Mouse (Mus musculus) cerebellum, postnatal 25 days (tissue): ENCODE results near the gene Gpr108.

Experiments used
- DNase-seq, 2 experiments: peaks; one replicate each; pipeline ENCODE4 v3.0.0; 2021; ENCODE audit warnings: mixed read lengths in 2 of 2

Gene Gpr108

GRCm38 (mm10) chr17:57245311-57245929 lies 2.8 kb downstream of the Gpr108 start:
- DNase-seq, result no peak

DNA sequence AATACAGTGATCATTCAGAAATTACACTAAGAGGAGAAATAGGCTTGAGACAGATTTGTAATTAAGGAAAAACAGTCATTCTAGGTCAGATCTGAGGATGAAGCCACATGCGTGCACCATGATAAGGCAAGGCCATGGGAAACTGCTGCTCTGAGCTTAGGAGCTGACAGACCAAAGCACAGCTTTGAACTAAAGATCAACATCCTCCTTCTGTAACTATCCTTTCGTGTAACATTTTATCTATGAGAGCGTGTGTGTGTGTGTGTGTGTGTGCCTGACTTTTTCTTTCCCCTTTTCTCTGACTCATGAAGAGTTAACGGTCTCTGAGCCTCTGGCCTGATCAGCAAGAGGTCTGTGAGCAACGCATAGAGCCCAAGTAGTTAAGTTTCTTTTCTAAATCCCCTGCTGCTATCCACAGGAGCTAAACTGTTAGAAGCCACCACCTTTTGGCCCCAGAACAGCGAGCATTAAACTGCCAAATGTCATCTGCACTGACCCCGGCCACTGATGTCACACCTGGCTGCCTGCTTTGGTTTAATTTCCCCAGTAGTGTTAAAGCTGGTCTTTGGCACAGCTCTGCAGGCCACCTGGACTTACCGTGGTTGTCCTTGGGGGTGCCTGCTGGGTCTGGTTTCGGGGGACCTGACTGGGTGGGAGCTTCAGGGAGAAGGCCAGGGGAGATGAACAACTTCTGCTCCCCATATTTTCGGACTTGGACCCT lies 4.4 kb downstream of the Gpr108 start:
- no peak for DNase-seq

- DNase-seq, result no peak
Measured at GRCm38 (mm10) chr17:57237181-57237580, 11.1 kb downstream of the Gpr108 start.

DNA sequence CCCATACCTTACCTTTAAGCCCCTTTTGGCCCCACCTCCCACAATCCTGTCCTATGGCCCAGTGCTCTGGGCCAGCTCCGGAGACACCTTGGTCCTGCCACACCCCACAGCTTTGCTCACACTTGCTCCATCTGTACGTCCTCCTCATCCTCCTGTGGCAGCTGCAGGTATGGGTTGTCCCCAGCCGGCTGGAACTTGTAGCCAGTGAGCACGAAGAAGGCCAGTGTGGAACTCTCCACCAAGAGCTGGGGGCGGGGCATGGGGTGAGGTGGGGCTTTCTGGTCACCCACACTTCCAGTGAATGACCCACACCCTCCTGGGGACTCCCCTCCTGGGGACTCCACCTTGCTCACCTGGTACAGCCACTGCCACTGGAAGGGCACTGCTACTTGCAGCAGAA lies 12.4 kb downstream of the Gpr108 start:
- DNase-seq, result no peak

DNA sequence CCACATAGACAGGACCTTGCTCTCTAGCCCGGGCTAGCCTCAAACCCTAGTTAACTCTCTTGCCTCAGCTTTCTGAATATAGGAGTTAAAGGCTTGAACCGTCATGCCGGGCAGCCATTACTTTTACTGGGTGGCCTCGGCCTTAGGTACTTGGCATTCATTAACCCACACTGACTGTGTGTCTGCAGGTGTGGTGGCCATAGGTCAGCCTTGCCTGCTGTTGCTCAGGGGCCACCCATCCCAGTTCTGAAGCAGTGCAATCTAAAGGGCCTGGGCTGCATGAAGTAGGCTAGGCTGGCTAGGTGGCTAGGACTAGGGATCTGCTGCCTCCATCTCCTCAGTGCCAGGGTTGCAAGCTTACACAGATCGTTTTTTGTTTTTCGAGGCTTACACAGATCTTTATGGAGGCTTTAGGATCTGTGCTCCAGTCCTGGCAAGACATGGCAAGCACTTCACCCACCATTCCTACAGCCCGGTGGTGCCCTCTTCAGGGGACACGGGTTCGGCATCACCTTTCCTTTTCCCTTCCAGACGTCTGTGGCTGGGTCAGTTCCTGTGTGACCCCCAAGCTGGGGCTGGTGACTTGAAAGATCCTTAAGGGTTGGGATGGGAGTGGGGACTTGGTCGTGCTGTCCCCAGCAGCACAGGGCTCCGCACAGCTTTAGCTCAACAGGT lies 13.9 kb downstream of the Gpr108 start:
- DNase-seq, result no peak

DNA sequence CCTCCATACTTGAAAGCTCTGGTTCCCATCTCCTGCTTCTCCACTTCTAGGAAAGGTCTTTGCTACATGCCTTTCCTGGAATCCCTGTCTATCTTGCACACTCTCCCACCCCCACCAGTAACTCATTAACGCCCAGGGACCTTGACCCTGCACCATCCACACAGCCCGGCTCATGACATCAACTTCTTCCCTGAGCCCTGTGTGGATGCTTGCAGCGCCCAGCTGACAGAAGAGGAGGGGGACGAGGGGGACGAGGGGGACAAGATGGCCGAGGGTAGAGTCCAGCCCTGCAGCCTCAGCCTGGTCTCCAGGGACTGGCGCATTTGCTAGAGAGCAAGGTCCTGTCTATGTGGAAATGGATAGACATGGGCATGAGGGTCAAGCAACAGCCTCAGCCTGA lies 15.2 kb downstream of the Gpr108 start:
- DNase-seq, result no peak

GRCm38 (mm10) chr17:57232200-57232599 lies 16.0 kb downstream of the Gpr108 start:
- DNase-seq, result no peak

- DNase-seq, result no peak
Measured at GRCm38 (mm10) chr17:57231321-57231771, 16.9 kb downstream of the Gpr108 start.

- DNase-seq, result no peak
Measured at GRCm38 (mm10) chr17:57230728-57231125, 17.5 kb downstream of the Gpr108 start.

DNA sequence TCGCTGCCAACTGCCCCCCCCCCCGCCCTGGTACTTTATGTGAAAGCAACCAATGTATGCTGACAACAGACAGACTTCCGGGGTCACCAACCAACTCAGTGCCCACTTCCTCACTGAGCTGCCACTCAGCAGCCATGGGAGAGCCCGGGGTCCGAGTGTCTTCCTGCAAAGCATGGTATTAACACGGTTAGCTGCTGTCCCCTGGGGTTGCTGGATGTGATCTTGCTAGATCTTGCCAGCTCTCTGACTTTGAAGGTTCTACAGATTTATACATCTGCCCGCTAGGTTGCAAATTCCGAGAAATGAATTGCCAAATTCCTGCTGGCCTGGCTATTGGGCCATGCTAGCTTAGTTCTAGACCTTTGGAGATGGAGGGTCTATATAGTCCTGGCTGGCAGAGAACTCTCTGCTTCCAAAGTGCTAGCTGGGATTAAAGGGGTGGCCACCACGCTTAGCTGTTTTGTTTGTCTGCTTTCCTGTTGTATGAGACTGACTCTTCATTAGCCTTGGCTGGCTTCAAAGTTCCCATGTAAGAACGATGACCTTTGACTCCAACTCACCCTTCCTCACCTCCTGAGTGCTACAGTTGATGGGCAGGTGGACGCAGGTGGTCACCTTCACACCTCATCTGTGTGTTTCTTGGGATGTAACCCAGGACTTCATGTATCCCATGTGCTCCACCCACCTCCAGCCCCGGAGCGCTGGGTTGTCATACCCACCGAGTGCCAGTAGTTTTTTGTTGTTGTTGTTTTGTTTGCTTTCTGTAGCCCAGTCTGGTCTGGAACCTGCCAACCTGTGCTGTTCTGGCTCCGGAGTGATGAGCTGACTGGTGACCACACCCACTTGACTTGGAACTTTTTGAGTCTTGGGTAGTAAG lies 18.2 kb downstream of the Gpr108 start:
- no peak for DNase-seq

DNA sequence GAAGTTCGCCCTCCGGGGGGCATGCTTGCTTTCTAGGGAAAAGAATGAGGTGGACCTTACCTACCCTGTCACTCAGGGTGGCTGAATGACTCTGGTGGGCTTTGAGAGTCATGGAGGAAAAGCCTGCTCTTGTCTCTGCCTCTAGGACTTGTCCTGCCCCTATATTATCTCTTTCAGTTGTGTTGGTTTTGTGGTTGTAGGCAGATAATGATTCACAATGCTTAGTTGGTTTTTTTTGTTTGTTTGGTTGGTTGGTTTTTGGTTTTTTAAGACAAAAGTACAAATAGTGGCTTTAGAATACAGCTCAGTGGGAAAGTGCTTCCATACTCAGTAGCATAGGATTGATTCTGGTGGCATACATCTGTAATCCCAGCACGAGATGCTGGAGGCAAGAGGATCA lies 19.4 kb downstream of the Gpr108 start:
- DNase-seq, result no peak

- DNase-seq, result no peak
Measured at GRCm38 (mm10) chr17:57228014-57228413, 20.2 kb downstream of the Gpr108 start, which contains the start of gene C3. Gene C3, minus strand, starts transcription at chr17:57228136.

GRCm38 (mm10) chr17:57227468-57227867 lies 20.8 kb downstream of the Gpr108 start:
- no peak for DNase-seq

DNA sequence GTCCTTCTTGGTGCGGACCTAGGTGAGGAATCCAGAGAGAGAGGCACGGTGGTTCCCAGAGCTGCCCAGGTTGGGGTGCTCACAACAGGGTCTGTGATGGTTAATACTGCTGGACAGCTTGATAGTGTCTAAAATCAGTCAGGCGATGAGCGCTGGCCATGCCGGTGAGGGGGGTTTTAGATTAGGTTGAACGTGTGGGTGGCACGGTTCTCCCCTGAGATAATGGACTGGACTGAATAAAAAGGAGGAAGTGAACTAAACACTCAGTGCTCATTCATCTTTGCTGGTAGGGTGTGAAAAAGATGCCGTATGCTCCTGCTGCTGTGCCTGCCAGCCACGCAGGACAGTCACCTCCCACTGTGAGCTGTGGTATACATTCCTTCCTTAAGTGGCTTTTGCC lies 24.9 kb downstream of the Gpr108 start:
- no peak for DNase-seq

- no peak for DNase-seq
Measured at GRCm38 (mm10) chr17:57221911-57222310, 26.3 kb downstream of the Gpr108 start.

DNA sequence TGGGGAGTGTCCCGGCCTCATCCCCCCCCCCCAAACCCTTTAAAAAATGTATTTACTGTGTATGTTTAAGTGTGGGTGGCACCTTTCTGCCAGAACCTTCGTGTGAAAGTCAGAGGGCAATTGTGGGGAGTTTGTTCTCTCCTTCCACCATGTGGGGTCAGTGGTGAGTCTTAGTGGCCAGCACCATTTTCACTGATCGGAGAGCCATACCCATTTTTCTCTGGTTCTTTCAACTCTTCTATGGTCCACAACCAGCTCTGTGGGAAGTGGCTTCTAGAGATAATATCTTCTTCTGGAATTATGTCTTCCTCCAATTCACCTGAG lies 28.4 kb downstream of the Gpr108 start:
- peak in 1 of 2 experiments; percentile 32 for DNase-seq

DNA sequence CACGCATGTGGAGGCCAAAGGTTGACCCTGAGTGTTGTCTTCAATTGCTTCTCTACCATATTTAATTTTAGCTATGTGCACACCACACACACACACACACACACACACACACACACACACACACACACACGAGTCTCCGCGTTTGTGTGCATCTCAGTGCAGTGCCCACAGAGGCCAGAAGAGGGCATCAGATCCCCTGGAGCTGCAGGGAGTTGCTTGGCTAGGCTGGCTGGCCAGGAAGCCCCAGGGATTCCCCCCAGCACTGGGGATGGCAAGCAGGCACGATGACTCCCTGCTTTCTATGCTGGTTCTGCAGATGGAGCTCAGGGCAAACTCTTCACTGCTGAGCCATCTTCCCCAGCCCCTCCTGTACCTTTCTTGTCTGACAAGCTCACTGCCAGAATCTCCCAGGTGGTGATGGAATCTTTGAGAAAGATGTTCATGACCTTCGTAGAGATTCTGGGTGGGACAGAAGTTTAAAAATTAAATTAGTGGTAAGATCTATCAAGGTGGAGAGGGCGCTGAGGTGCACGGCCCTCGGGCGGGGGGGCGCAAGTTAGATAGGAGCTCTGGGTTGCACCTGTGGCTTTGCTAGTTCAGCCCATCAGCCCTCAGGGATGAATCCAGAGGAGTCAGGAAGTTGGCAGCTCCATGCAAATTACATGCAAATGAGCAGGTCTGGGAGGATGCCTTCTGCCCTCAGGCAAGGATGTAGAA lies 28.9 kb downstream of the Gpr108 start:
- peak; percentile 68 to 81 for DNase-seq

DNA sequence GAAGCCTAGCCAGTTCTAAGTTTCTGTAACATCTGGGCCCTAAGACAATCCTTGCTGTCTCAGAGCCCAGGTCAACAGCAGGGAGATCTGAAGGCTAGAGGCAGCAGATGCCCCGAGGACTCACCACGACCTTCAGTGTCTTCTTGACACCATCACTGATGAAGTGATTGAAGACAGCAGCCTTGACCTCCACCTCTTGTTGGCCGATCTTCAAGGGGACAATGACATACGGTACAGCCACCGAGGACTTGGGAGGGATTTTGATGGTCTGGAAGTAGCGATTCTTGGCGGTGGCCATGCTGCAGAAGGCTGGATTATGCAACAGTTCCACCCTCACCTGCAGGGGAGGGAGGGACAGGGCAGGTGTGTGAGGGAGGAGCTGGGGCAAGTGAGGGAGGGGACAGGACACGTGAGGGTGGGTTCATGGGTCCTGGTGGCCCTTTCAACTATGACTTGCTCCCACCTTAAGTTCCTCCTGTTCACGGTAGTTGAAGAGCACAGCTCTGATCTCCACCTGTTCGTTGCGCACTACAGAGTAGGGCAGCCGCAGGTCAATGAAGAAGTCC lies 29.8 kb downstream of the Gpr108 start:
- DNase-seq, result no peak

GRCm38 (mm10) chr17:57214676-57215387 lies 33.4 kb downstream of the Gpr108 start:
- DNase-seq, result no peak

DNA sequence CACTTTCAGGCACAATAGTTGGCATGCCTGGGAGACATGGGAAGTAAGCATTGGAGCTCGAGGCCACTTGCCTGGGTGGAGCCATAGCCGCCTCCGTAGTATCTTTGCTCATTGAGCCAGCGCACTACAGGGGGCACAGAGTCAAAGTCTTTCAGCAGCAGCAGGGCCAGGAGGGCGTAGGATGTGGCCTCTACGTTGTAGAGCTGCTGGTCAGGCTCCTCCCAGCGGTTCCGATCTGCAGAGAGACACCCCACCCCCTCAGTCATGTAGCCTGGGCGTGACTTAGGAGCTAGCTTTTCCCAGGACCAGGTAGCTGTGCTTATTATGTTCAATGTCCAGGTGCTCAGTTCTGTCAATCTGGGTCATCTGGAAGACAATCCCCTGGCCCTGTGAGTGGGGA lies 36.7 kb downstream of the Gpr108 start:
- DNase-seq, result no peak

DNA sequence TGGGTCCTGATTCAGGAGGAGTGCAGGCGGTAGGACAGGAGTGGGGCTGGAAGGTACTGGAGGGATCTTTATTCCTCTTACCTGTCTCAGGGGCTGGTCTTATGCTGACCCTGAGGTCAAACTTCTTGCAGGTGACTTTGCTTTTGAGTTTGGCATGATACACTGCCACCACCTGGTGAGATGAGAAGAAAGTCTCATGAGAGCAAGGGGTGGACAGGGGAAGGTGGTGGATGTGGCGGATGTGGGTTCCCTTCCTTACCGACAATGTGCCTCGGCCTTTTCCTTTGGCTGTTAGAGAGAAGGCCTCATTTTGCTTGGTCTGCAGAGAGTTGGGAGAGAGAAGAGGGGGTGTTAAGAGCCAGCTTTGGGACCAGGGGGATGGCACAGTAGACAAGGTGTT lies 38.9 kb downstream of the Gpr108 start:
- no peak for DNase-seq
